Mouse (Mus musculus): Measurements from ENCODE around the gene Tpm1.

DNA sequence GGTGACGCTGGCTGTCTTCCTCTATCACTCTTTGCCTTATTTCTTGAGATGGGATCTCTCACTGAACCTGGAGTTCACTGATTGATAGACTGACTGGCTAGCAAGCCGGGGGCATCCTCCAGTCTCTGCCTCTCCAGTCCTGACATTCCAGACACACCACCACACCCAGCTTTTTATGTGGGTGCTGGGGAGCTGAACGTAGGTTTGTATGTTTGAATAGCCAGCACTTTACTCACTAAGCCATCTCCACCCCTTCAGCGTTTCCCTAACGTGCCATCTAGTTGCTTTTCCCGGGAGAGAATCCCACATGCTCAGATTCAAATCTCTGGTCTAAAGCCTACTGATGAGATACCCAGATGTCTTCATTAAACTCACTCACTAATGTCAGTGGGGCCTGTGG is 59.6 kb downstream of the Tpm1 start:
- TF ChIP-seq CTCF (conservative IDR thresholded peaks at IDR 0.05; ENCODE audit: insufficient read depth, insufficient read length, low read depth, low read length) (no peak), POLR2A (IDR thresholded peaks at IDR 0.05; ENCODE audit: low read depth, low read length) (no peak)
